Mouse (Mus musculus) fat pad, adult 2 months (tissue): ENCODE measurements around the gene Gabrb1.
"Not testable (repeated sequence)": the region's sequence is repeated elsewhere in the genome, so short reads cannot be mapped to it uniquely, and the experiment has no call there.

ENCODE experiments used
- DNase-seq: peaks from one replicate; pipeline ENCODE4 v3.0.0-alpha.2; 2011; ENCODE audit warnings: low read depth, low spot score; ENCODE audit errors: extremely low read depth

Gabrb1 gene

GRCm38 (mm10) chr5:72003811-72004435 lies 346.0 kb downstream of the Gabrb1 start:
- DNase-seq = peak; percentile 68

DNA sequence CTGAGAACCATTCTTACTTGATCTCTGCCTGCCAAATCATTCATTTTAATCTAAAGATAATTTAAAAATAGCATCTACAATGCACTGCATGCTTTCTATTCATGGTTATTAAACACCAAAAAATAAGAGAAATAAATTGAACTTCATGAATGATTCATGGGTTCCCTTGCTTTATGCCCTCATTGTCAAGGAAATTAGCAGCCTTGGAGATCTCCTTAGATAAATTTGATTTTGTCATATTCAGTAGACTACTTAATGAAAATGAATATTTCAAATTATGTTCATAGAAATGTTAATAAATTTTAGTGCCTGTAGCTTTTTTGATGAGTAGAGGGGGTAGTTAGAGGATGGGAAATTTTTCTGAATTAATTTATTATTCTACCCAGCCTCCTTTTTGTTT lies 379.0 kb downstream of the Gabrb1 start:
- no peak for DNase-seq

GRCm38 (mm10) chr5:72043226-72044151 lies 385.6 kb downstream of the Gabrb1 start:
- DNase-seq = no peak

GRCm38 (mm10) chr5:72046261-72046660 lies 388.3 kb downstream of the Gabrb1 start:
- no peak for DNase-seq

GRCm38 (mm10) chr5:72064079-72064478 lies 406.2 kb downstream of the Gabrb1 start:
- DNase-seq = no peak

DNA sequence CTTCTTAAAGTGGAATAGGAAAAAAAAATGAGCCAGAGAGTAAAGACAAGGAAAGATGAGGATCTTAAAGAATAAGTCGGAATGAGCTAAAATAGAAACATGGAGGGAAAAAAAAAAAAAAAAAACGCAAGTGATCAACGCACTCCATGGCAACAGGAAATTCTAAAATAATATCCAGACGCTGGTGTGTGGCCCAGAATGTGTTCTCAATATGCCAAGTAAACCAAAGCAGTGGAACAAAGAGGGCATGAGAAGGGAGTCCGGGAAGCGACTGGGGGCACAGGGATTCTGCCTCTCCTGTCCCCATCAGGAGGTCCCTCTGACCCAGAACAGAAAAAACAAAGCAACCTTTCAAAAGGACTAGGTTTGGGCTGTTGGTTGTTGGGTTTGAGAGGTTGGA lies 410.9 kb downstream of the Gabrb1 start:
- no peak for DNase-seq

- DNase-seq = not testable (repeated sequence)
Observed at GRCm38 (mm10) chr5:72069398-72069797, 411.5 kb downstream of the Gabrb1 start.

GRCm38 (mm10) chr5:72076781-72077180 lies 418.9 kb downstream of the Gabrb1 start:
- DNase-seq = no peak

GRCm38 (mm10) chr5:72086518-72086917 lies 428.6 kb downstream of the Gabrb1 start:
- DNase-seq = no peak

DNA sequence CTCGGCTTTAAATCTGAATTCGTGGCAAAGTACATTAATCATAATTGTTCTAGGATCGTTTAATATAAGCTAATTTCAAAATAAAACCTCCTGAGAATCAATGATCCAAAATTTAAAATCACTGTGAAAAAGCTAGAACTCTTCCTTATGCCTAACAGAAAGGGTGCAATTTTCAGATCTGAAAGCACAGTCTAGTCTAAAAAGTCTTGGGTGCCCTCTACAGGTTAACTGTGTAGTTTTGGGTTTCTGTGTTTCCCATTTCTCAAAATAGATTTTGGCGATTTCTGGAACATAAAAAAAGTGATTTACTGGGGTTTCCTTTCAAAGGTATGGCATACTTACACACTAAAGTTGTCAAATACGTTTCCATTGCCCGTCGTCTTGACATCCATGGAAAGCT lies 436.7 kb downstream of the Gabrb1 start:
- DNase-seq = no peak

DNA sequence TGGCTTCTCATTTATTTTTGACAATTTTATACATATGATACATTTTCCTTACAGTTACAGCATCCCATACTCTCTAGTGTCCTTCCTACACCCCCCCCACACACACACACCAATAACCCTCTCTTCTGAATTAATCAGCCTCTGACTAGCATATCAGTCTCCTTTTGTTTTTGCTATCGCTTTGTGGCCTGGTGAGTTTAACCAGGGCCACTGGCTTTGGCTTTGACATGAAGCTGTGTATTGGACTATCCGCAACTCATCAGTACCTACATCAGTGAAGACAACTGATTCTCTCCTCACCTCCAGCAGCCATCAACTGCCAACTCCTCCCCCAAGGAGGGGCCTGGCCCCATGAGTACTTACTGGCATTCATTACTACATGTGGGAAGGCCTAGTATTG lies 437.1 kb downstream of the Gabrb1 start:
- DNase-seq = no peak

DNA sequence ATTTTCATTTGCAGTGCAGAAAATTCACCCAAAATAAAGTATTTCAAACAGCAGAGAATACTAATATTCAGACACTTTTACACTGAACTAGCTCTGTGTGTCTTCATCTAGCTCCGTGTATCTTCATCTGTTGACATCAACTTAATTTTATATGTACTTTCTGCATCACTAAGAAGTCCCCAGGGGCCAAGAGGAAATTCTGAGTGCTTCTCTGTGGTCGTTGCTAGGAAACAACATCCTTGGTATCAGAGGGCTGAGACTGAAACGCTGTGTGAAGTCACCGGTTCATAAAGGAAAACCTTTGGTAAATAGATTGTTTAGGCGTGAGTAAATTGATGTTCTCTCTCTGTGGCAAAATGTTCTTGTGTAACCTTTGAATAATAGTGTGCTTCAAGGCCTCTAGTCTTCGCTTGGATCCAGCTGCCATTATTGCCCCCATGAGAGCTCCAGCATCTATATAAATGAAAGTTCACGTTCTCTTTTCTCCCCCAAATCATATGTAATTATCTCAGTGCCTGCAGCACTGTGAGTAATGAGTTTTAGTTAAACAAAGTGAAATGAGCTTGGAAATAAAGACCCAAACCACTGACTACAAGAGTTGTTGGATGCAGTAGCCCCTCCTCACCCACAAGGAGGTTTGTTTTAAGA lies 446.5 kb downstream of the Gabrb1 start:
- DNase-seq = no peak

GRCm38 (mm10) chr5:72122414-72123037 lies 464.6 kb downstream of the Gabrb1 start:
- no peak for DNase-seq

- no peak for DNase-seq
Observed at GRCm38 (mm10) chr5:72126681-72127080, 468.8 kb downstream of the Gabrb1 start.

DNA sequence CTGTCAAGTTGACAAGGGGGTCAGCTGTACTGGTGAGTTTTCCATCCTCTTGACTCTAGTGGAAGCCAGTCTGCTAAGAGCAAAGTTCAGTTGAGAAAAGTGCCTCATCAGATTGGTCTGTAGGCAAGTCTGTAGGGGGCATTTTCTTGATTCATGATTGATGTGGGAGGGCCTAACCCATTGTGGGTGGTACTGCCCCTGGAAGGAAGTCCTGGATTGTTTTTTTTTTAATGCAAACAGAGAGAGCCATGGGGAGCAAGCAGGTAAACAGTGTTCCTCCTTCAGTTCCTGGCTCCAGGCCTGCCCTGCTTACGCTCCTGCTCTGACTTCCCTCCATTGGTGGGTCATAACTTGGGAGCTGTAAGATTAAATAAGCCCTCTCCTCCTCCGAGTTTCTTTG lies 476.0 kb downstream of the Gabrb1 start:
- no peak for DNase-seq

- no peak for DNase-seq
Observed at GRCm38 (mm10) chr5:72138256-72138655, 480.3 kb downstream of the Gabrb1 start.

DNA sequence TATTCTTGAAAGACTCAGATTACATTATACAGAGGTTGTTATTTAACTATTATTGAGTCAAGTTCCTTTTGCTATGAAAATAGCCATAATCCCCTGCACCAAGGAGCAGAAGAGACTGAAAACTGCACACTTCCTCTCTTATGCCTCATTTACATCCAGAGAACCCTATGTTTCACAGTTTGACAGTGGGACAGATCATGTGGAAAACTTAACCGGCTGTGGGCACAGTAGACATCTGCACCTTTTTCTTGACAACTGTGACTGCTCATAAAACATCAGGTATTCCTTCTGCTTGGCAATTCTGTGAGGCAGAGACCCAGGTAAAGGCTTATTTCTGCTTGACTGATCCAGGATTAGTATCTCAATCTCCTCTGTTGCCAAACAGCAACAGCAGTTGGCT lies 481.7 kb downstream of the Gabrb1 start:
- no peak for DNase-seq

DNA sequence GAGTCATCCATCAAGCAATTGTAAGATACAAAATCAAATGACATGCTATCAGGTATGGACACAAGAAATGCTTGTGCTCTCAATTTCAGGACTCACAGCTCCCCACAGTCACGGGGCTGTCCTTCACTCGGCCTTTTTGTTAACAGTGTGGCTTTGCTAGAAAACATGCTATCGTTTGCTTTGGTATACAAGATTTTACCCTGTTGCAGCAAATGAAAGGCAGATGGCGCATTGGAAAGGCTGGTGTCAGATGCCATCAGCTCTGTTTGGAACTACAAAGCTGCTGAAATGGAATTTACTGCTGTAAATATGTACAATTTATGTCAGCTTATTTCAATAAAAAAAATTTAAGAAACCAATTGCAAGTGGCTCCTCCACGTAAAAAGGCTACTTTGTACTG lies 490.8 kb downstream of the Gabrb1 start:
- DNase-seq = no peak

DNA sequence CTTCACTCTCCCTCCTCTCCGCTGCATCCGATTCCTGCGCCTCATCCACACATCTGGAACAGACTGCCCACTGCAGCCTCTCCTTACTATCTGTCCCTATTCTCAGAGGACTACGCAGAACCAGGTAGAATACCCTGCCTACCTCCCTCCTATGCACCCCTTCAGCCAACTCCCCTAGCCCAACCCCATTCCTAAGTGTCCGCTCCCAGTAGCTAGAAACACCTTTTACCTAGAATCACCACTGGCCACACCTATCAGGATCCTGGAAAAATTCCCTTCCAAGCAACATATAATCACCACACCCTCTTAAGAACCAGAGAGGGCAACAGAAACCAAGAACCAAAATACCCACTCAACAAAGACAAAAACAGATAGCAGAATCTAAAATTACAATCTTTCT lies 493.0 kb downstream of the Gabrb1 start:
- no peak for DNase-seq

GRCm38 (mm10) chr5:72155686-72156085 lies 497.8 kb downstream of the Gabrb1 start:
- DNase-seq = not testable (repeated sequence)

- no peak for DNase-seq
Observed at GRCm38 (mm10) chr5:72156598-72156997, 498.7 kb downstream of the Gabrb1 start.
